Mouse (Mus musculus) layer of hippocampus, adult 11-12 months (tissue): Measurements from ENCODE around the gene Olfr998.
"Not testable (repeated sequence)": the region's sequence is repeated elsewhere in the genome, so short reads cannot be mapped to it uniquely, and the experiment has no call there.

Source experiments
- DNase-seq: peaks from one replicate; pipeline ENCODE4 v3.0.0; 2022; ENCODE audit warnings: low spot score

The Olfr998 gene

DNA sequence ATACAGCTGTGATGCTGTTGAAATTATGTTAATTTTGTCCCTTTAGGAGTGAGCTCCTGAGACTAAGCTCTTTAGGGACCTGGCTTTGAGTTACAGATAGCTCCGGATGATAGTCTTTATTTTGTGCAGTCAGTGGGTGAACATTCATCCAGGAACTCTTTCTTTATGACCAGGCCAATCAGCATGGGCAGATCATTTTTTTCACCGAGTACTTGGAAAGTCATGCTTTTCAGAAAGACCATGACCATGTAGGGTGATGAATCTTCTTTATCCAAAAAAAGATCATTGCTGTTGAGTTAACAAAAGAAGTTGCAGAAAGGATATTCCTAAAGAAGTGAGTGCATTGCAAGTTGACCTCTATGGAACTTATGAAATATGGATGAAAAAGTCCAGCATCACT, at the start of gene Olfr998:
Gene Olfr998 (plus strand): TSS at position 301 of the 400 bp plus-strand sequence.
- DNase-seq: not testable (repeated sequence)

DNA sequence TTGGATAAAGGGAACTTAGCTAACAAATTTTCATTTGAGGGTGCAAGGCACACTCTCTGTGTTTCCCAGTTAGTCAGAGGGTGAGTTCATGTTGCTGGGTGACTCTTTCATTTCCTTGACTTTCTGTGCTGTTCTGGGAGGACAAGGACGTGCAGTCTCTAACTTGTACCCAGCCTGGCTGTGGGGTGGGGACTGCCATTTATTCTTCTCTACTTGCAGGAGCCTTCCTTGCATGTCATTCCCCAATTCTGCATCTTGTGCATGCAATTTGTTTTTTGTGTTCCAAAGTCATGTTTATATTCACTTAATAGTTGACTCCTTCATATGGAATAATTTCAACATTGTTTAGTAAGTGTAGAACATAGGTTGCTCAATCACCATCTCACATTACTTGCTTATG, 33.9 kb upstream of the Olfr998 start:
- DNase-seq: no peak

DNA sequence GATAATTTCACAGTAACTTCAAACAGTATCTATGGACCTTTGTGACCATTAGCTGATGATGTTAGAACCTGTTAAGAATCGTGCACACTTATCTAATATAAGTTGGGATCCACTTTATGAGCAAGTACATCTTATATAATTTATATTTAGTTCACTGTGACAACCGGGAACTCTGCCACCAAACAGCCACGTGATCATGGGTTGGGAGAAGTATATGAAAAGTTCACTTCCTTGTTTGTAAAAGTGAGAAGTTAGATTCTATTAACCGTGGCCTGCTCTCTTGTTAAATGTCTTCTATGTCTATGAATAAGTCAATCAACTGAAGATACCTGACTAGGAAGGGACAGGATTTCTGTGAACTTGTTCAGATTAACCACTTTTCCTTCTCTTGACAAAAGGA, 28.5 kb upstream of the Olfr998 start:
- no peak for DNase-seq

DNA sequence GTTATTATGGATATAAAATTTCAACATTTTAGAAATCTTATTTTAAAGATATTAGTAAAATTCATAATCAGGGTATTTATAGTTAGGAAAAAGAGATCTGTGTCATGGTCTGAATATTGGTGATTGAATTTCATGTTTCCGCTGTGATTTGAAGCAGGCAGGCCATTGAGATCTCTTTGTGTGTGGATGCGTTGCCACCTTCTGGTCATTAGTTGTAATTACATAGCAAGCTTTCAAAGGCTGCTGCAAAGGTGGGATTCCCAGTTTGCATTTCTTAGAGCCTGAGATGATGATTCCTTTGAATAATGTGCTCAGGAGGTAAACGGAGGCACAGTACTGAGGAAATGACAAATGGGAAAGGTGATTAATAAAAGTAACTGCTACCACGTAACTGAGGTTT, 27.6 kb upstream of the Olfr998 start:
- DNase-seq: peak; percentile 49

DNA sequence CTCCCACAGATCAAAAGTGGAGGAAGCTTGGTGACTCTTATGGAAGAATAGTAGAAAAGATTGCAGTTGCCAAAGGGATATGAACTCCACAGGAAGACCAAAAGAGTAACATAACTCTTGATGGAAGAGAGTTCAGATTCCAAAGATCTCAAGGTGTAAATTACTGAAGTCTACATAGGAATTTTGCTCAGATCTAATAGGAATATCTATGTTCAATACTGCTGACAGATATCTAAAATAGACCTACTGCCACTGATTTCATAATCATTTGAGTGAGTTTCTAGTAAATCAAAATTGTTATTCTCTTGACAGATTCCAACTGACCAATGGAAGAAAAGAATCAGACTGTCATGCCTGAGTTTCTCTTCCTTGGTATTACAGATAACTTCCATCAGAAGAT, 9.8 kb upstream of the Olfr998 start, which contains the start of gene Olfr996:
Gene Olfr996 (plus strand): TSS at position 301 of the 400 bp plus-strand sequence.
- DNase-seq: no peak

DNA sequence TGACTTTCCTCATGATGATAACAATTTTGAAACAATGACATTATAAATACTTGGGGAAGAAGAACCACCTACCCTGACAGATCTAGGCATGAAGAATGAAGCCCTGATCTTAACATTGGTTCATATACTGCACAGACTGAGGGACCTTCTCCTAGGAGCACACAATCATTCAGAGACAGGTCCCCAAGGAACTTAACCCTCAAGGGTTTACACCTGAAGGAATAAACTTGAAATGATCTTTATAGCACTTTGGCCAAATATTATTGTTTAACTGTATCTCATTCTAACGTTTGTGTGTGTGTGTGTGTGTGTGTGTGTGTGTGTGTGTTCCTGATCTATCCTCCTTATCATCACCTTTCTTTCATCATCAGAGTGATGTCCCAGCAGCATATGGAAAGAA, 23.1 kb downstream of the Olfr998 start, which contains the start of gene Olfr1000:
Gene Olfr1000 (minus strand): TSS at position 101 of the 400 bp plus-strand sequence.
- no peak for DNase-seq
